Mouse (Mus musculus) ES-E14 (cell line): ENCODE measurements around the gene Jsrp1.

ENCODE experiments used
- CHD2 ChIP-seq: IDR thresholded peaks from 2 replicates; pipeline ENCODE4 v1.6.1; 2014; ENCODE audit warnings: mild to moderate bottlenecking, low read depth, low read length, inconsistent platforms
- ZC3H11A ChIP-seq: IDR thresholded peaks from 2 replicates; pipeline ENCODE4 v1.6.1; 2012; ENCODE audit warnings: low read depth, mild to moderate bottlenecking, inconsistent platforms, low read length, borderline replicate concordance

GRCm38 (mm10) chr10:80758651-80759050 is 54.6 kb downstream of the Jsrp1 start:
- no peak for TF ChIP-seq ZC3H11A
- TF ChIP-seq CHD2, result no peak
